Mouse (Mus musculus): ENCODE data around the gene Stim2.

The Stim2 gene

DNA sequence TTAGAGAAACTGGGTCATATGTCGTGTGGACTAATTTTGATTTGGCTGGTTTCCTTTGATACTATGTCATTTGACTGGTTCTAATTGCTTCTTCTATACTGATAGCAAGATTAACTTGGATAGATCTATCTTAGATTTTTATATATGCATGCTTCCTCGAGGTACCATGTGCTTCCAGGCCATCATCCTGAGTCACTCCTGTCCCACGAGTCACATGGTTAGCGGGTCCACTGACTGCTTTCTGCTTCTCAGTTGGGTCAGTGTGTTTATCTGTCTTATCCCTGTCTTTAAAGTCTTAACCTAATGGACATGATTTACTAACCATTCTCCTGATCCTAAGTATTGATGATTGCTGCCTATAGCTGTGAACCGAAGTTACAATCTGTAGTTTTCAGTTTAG lies 34.9 kb downstream of the Stim2 start:
- in situ Hi-C loops (cut with MboI; ENCODE audit: low pct_unique_long_range_greater_than_20kb in 1 of 2, low sequenced_read_pairs in 2 of 2, unreplicated experiment in 1 of 2) = no loop called here

GRCm38 (mm10) chr5:54034680-54035079 lies 36.4 kb downstream of the Stim2 start:
- in situ Hi-C loops (cut with MboI; ENCODE audit: low pct_unique_long_range_greater_than_20kb in 1 of 2, low sequenced_read_pairs in 2 of 2, unreplicated experiment in 1 of 2) = no loop called here

- in situ Hi-C loops (cut with MboI; ENCODE audit: low pct_unique_long_range_greater_than_20kb in 1 of 2, low sequenced_read_pairs in 2 of 2, unreplicated experiment in 1 of 2) = no loop called here
These were observed 40.3 kb downstream of the Stim2 start for GRCm38 (mm10) chr5:54038615-54039014.

GRCm38 (mm10) chr5:54040527-54040926 lies 42.2 kb downstream of the Stim2 start:
- in situ Hi-C loops (cut with MboI; ENCODE audit: low pct_unique_long_range_greater_than_20kb in 1 of 2, low sequenced_read_pairs in 2 of 2, unreplicated experiment in 1 of 2) = no loop called here

DNA sequence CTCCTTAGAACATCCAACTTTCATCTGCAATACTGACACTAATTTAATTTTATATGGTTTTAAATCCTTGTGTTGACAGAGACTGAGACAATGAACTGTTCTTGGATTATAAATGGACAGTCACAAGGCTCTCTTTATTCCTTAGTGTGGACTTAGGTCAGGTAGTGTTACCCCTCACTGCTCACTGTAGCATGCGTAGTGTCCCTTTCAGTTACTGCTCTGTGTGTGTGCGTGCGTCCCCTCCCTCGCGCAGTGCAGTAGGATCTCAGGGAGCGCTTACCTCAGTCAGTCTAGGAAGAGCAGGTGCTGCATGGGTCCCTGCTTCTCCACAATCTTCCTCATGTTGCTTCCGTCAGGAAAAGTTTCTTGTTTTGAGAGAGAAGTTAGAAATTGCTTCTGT lies 43.7 kb downstream of the Stim2 start:
- in situ Hi-C loops (cut with MboI; ENCODE audit: low pct_unique_long_range_greater_than_20kb in 1 of 2, low sequenced_read_pairs in 2 of 2, unreplicated experiment in 1 of 2) = no loop called here

- in situ Hi-C loops (cut with MboI; ENCODE audit: low pct_unique_long_range_greater_than_20kb in 1 of 2, low sequenced_read_pairs in 2 of 2, unreplicated experiment in 1 of 2) = no loop called here
These were observed 47.2 kb downstream of the Stim2 start for GRCm38 (mm10) chr5:54045523-54045922.

DNA sequence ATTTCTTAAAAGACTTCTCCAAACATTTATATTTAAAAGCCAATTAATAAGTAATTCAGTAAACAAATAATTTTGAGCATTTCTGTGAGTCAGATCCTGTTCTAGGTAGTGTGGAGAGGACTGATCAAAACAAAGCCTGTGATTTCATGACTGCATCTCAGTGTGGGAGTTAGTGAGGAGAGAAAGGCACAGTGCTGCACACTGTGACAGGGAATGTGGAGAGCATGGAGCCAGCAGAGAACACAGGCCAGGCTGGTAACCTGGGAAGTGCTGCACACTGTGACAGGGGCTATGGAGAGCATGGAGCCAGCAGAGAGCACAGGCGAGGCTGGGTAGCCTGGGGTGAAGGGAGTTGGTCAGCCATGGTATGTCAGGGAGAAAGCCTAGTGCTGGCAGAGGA lies 48.1 kb downstream of the Stim2 start:
- in situ Hi-C loops (cut with MboI; ENCODE audit: low pct_unique_long_range_greater_than_20kb in 1 of 2, low sequenced_read_pairs in 2 of 2, unreplicated experiment in 1 of 2) = no loop called here

DNA sequence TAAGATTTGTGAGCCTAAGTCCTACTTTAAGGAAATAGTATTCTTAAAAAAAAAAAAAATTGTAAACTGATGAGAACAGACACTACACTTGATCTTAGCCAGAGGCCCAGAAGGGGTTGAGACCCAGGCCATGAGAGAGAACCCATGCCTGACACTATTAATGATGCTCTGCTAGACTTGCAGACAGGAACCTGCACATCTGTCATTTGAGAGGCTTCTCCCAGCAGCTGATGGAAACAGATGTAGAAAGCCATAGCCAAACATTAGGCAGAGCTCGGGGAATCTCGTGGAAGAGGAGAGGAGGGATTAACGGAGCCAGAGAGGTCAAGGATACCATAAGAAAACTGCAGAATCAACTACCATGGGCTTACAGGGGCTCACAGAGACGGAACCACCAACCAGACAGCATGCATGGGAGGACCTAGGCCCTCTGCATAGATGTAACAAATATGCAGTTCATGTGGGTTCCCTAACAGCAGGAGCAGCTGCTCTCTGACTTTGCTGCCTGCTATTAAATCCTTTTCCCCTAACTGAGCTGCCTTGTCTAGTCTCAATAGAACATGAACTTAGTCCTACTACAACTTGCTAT lies 50.9 kb downstream of the Stim2 start:
- in situ Hi-C loops (cut with MboI; ENCODE audit: low pct_unique_long_range_greater_than_20kb in 1 of 2, low sequenced_read_pairs in 2 of 2, unreplicated experiment in 1 of 2) = no loop called here

GRCm38 (mm10) chr5:54049940-54050339 lies 51.6 kb downstream of the Stim2 start:
- in situ Hi-C loops (cut with MboI; ENCODE audit: low pct_unique_long_range_greater_than_20kb in 1 of 2, low sequenced_read_pairs in 2 of 2, unreplicated experiment in 1 of 2) = no loop called here

- in situ Hi-C loops (cut with MboI; ENCODE audit: low pct_unique_long_range_greater_than_20kb in 1 of 2, low sequenced_read_pairs in 2 of 2, unreplicated experiment in 1 of 2) = no loop called here
These were observed 52.8 kb downstream of the Stim2 start for GRCm38 (mm10) chr5:54051056-54051455.

- in situ Hi-C loops (cut with MboI; ENCODE audit: low pct_unique_long_range_greater_than_20kb in 1 of 2, low sequenced_read_pairs in 2 of 2, unreplicated experiment in 1 of 2) = no loop called here
These were observed 53.9 kb downstream of the Stim2 start for GRCm38 (mm10) chr5:54052205-54052604.

DNA sequence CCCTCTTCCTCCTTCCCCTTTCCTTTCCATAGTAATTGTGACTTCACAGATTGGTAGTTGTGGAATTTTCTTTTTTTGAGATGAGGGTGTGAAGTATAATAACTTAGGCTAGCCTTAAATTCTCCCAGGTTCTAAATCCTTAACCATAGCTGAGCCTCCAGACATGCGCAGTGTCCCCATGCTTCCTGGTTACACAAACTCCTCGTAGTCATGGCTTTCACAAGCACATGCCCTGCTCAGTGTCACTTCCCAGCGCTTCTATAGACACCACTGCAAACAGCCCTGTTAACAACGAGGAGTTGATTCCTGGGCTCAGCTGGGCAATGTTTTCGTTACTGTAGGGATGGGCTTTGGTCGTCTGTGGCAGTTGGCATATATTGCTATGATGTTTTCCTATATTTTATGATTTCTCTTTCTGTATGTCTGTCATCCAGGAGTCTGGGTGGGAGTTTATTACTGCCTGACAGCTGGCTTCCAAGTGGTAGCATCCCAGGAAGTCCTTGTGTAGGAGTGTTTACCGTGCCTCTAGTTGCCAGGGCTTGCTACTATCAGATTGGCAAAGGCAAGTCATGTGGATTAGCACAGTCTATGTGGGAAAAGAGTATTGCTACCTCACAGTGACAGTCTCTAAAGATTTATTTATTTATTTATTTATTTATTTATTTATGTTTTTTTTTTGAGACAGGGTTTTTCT lies 55.5 kb downstream of the Stim2 start:
- in situ Hi-C loops (cut with MboI; ENCODE audit: low pct_unique_long_range_greater_than_20kb in 1 of 2, low sequenced_read_pairs in 2 of 2, unreplicated experiment in 1 of 2) = no loop called here

DNA sequence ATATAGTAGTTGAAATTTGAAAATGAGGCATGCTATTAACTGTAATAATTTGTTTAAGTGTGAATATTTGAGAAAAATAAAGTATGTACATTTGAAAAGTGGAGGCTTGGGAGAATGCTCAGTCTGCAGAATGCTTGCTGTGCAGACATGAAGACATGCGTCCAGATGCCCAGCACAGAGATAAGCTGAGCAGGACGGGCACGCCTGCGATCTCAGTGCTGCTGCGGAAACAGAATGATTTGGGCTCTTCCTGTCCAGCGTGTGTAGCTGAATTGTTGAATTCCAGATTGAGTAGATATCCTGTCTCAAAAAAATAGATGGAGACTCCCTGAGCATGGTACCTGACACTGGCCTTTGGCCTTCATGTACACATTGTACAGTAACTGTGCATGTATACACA lies 58.0 kb downstream of the Stim2 start:
- in situ Hi-C loops (cut with MboI; ENCODE audit: low pct_unique_long_range_greater_than_20kb in 1 of 2, low sequenced_read_pairs in 2 of 2, unreplicated experiment in 1 of 2) = no loop called here

DNA sequence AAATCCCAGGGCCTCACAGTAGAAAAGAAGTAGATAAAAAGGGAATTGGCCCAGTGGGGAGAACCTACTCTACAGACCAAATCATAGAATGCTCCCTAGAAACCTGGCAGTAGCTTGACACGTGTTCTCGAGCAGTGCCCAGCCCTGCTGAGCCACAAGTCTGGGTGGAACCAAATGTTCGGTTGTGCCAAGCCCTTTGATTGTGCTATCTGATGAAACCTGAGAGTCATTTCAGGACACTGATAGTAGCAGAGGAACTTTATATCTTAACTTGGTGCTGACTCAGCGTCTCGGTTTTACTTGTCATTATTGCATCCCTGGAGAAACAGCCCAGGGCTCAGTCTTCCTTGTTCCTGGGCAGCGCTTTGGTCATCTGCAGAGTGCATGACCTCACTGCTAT lies 61.7 kb downstream of the Stim2 start:
- in situ Hi-C loops (cut with MboI; ENCODE audit: low pct_unique_long_range_greater_than_20kb in 1 of 2, low sequenced_read_pairs in 2 of 2, unreplicated experiment in 1 of 2) = no loop called here

DNA sequence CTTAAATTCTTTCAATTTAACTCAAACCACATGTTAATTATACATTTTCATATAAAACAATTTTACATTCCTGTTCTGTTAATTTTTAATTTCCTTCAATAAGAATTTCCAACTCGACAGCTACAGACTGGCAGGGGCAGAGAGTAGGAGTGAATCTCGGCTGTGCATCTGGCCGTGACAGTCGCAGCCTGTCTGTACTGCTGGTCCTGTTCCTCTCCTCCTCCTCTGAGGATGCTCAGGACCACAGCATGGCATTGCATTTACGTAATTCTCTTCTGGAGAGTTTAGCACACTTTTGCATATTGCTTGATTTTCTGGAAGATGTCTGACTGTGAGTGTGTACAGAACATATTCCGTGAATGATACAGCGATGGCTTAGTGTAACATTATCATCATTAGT lies 63.8 kb downstream of the Stim2 start:
- in situ Hi-C loops (cut with MboI; ENCODE audit: low pct_unique_long_range_greater_than_20kb in 1 of 2, low sequenced_read_pairs in 2 of 2, unreplicated experiment in 1 of 2) = no loop called here

- in situ Hi-C loops (cut with MboI; ENCODE audit: low pct_unique_long_range_greater_than_20kb in 1 of 2, low sequenced_read_pairs in 2 of 2, unreplicated experiment in 1 of 2) = no loop called here
These were observed 69.3 kb downstream of the Stim2 start for GRCm38 (mm10) chr5:54067591-54067990.

GRCm38 (mm10) chr5:54070549-54070948 lies 72.2 kb downstream of the Stim2 start:
- in situ Hi-C loops (cut with MboI; ENCODE audit: low pct_unique_long_range_greater_than_20kb in 1 of 2, low sequenced_read_pairs in 2 of 2, unreplicated experiment in 1 of 2) = no loop called here

- in situ Hi-C loops (cut with MboI; ENCODE audit: low pct_unique_long_range_greater_than_20kb in 1 of 2, low sequenced_read_pairs in 2 of 2, unreplicated experiment in 1 of 2) = no loop called here
These were observed 73.0 kb downstream of the Stim2 start for GRCm38 (mm10) chr5:54071288-54071687.

GRCm38 (mm10) chr5:54071705-54072104 lies 73.4 kb downstream of the Stim2 start:
- in situ Hi-C loops (cut with MboI; ENCODE audit: low pct_unique_long_range_greater_than_20kb in 1 of 2, low sequenced_read_pairs in 2 of 2, unreplicated experiment in 1 of 2) = no loop called here

GRCm38 (mm10) chr5:54073291-54073690 lies 75.0 kb downstream of the Stim2 start:
- in situ Hi-C loops (cut with MboI; ENCODE audit: low pct_unique_long_range_greater_than_20kb in 1 of 2, low sequenced_read_pairs in 2 of 2, unreplicated experiment in 1 of 2) = no loop called here

Data from mouse embryonic stem cell (cell line).